Mouse (Mus musculus) urinary bladder, postnatal 4 days (tissue): ENCODE data around the gene Olfr902.
"Not testable (repeated sequence)": the region's sequence is repeated elsewhere in the genome, so short reads cannot be mapped to it uniquely, and the experiment has no call there.

ENCODE experiments used
- DNase-seq, 2 experiments: peaks; one replicate each; pipeline ENCODE4 v3.0.0; 2021 to 2022; ENCODE audit warnings: low spot score in 2 of 2

The Olfr902 gene

GRCm38 (mm10) chr9:38447352-38447751 lies at the start of gene Olfr902:
Gene Olfr902, plus strand, starts transcription at chr9:38447652.
- no peak for DNase-seq

- DNase-seq = no peak
These were observed 46.1 kb upstream of the Olfr902 start, which contains the start of gene Olfr147 for GRCm38 (mm10) chr9:38401398-38401797. Gene Olfr147, plus strand, starts transcription at chr9:38401698.

DNA sequence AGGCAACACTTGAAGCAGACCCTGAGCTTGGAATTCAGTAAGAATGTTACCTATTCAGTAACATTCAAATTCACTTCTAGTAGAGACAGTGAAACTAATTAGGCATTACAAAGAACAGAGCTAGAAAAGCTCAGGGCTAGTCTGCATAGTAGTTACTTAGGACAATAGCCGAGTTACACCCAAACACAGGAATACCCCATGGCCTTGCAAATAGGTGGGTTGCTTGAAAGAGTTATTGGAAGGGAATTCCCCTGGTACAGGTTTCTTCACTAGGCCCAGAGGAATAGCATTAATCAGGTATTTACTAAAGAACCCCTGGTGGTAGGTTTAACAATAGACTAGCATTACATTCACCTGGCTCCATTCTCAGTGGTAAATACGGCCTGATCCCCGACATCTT lies 40.0 kb upstream of the Olfr902 start:
- not testable (repeated sequence) for DNase-seq

DNA sequence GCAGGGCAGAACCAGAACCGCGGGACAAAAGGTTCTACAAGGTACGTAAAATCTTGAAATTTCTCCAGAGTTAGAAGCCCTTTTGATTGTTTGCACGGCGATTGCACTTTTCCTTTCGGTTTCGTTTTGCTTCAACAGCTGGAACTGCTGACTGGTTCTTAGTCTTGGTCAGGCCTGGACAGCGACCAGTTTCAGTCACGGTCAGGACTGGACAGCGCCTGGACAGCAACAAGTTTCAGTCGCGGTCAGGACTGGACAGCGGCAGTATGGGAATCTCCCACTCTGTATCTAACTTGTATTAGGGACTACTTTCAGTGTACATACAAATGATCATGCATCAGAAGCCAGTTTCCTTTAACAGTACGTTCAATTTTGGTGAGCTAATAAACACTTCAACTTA lies 34.0 kb upstream of the Olfr902 start:
- not testable (repeated sequence) for DNase-seq

DNA sequence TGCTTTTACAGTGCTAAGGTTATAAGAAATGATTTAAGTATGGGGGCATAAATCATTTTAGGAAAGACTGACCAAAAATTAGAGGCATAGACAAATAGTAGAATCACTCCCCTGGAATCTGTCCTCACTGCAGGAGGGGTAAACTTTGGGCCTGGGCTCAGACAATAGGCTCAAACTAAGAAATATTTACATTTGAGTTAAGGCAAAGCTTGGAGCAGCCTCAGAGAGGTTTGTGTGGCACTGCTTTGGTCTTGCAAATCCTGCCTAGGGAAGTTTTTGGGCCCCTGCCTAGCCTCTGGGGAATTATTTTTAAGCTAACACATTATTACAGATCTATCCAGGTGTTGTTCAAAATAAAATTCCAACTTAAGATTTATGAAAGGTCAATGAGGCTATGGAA lies 23.7 kb upstream of the Olfr902 start:
- DNase-seq = no peak

- DNase-seq = no peak
These were observed 20.4 kb upstream of the Olfr902 start for GRCm38 (mm10) chr9:38427026-38427425.

GRCm38 (mm10) chr9:38429155-38429554 lies 18.3 kb upstream of the Olfr902 start, which contains the start of gene Olfr901:
Gene Olfr901, plus strand, starts transcription at chr9:38429455.
- no peak for DNase-seq

DNA sequence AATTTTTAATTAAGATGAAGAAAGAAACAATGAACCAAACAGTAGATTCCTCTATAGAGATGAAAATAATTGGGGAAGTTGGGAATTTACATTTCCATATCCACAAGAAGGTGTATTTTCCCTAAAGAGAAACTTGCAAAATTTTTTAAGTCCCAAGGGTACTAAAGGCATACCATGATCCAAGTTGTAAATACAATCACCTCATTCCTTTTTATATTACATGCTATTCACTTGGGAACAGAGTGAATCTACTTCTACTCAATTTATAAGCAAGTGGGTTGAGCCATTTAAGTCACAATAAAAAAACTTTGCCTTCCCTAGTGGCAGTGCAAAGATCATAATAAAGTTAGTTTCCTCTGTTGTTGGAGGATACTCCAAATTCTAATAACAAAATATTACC lies 15.4 kb downstream of the Olfr902 start, which contains the start of gene Olfr904:
Olfr904 (plus strand) TSS at position 301 of the 400 bp plus-strand sequence.
- no peak for DNase-seq

GRCm38 (mm10) chr9:38470807-38471206 lies 23.4 kb downstream of the Olfr902 start, which contains the start of gene Olfr905:
Gene Olfr905, plus strand, starts transcription at chr9:38471107.
- no peak for DNase-seq

DNA sequence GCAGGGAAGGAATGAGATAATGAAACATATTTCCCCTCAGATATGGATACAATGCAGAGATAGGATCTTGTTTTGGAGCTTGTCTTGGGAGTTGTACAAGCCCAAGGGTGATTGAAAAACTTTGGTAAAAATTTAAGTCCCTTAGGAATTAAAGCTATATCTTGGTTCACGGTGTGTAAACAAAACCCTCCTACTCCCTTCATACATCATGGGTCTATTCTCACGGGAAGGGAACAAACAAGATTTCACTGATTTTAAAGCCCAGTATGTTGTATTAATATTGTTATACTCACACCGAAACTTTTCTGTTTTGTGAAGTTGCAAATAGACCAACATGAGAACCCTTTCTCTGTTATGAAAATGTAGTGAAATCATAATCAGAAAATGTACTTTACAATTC lies 39.3 kb downstream of the Olfr902 start, which contains the start of gene Olfr906:
Olfr906 (plus strand) TSS at position 301 of the 400 bp plus-strand sequence.
- DNase-seq = no peak

GRCm38 (mm10) chr9:38495501-38495900 lies 48.0 kb downstream of the Olfr902 start, which contains the start of gene Olfr907:
Gene Olfr907, plus strand, starts transcription at chr9:38495801.
- DNase-seq = no peak
